Mouse (Mus musculus): ENCODE results near the gene Srgap2. TPM values are rescaled to one million over a fixed set of nuclear protein-coding genes. Genes with fewer than 3 reads are reported as not detected.

Srgap2 gene
- polyA plus RNA-seq, 1 experiment from 2014 or later, result 24.8 TPM

GRCm38 (mm10) chr1:131553428-131553827 lies 26.3 kb upstream of the Srgap2 start:
- no peak overlapping the region for H3K9ac ChIP-seq (ENCODE audit: low read length)
- no peak overlapping the region for H3K4me2 ChIP-seq (ENCODE audit: low read depth, low read length, severe bottlenecking)
- no peaks in the 10 kb centered on the region for H3K27me3 ChIP-seq (ENCODE audit: control insufficient read depth, insufficient read depth, low read length)
- H3K9me3 ChIP-seq (ENCODE audit: control insufficient read depth, low read length), result no peaks in the 10 kb centered on the region
- DNase-seq (ENCODE audit: low spot score) (no peak), ATAC-seq (replicated peaks; ENCODE audit: low FRiP score) (no peak)
- no peaks in the 10 kb centered on the region for H3K36me3 ChIP-seq (ENCODE audit: control insufficient read depth, insufficient read depth, low read length)
- no peaks in the 10 kb centered on the region for H3K4me1 ChIP-seq (replicated peaks; ENCODE audit: control insufficient read depth, insufficient read depth, low read length)
- H3K27ac ChIP-seq (ENCODE audit: low read depth, low read length), result no peak overlapping the region
- no peak overlapping the region for H3K4me3 ChIP-seq (ENCODE audit: low read depth, low read length)

GRCm38 (mm10) chr1:131551956-131552355 lies 24.8 kb upstream of the Srgap2 start:
- DNase-seq (ENCODE audit: low spot score), result no peak
- no peak for ATAC-seq (replicated peaks; ENCODE audit: low FRiP score)
- no peak overlapping the region for H3K27ac ChIP-seq (ENCODE audit: low read depth, low read length)

GRCm38 (mm10) chr1:131548494-131549365 lies 21.6 kb upstream of the Srgap2 start:
- Histone ChIP-seq H3K27me3 (ENCODE audit: control insufficient read depth, insufficient read depth, low read length) (no peaks in the 10 kb centered on the region), H3K4me2 (ENCODE audit: low read depth, low read length, severe bottlenecking) (no peak overlapping the region), H3K27ac (ENCODE audit: low read depth, low read length) (no peak overlapping the region), H3K9ac (ENCODE audit: low read length) (no peak overlapping the region), H3K36me3 (ENCODE audit: control insufficient read depth, insufficient read depth, low read length) (no peaks in the 10 kb centered on the region), H3K4me3 (ENCODE audit: low read depth, low read length) (no peak overlapping the region), H3K9me3 (ENCODE audit: control insufficient read depth, low read length) (no peaks in the 10 kb centered on the region), H3K4me1 (replicated peaks; ENCODE audit: control insufficient read depth, insufficient read depth, low read length) (no peaks in the 10 kb centered on the region)
- DNase-seq (ENCODE audit: low spot score) (no peak), ATAC-seq (replicated peaks; ENCODE audit: low FRiP score) (no peak)
- WGBS, result 57% methylated on average over 8 of the region's 8 CpGs

More at GRCm38 (mm10) chr1:131551956-131552355, 24.8 kb upstream of the Srgap2 start:
- Histone ChIP-seq H3K4me3 (ENCODE audit: low read depth, low read length) (no peak overlapping the region), H3K4me2 (ENCODE audit: low read depth, low read length, severe bottlenecking) (no peak overlapping the region), H3K27me3 (ENCODE audit: control insufficient read depth, insufficient read depth, low read length) (no peaks in the 10 kb centered on the region), H3K9me3 (ENCODE audit: control insufficient read depth, low read length) (no peaks in the 10 kb centered on the region), H3K9ac (ENCODE audit: low read length) (no peak overlapping the region), H3K4me1 (replicated peaks; ENCODE audit: control insufficient read depth, insufficient read depth, low read length) (no peaks in the 10 kb centered on the region), H3K36me3 (ENCODE audit: control insufficient read depth, insufficient read depth, low read length) (no peaks in the 10 kb centered on the region)
- WGBS, result 89% methylated on average over 2 of the region's 2 CpGs

GRCm38 (mm10) chr1:131546798-131547690 lies 19.9 kb upstream of the Srgap2 start:
- Histone ChIP-seq H3K36me3 (ENCODE audit: control insufficient read depth, insufficient read depth, low read length) (no peaks in the 10 kb centered on the region), H3K4me1 (replicated peaks; ENCODE audit: control insufficient read depth, insufficient read depth, low read length) (no peaks in the 10 kb centered on the region), H3K27me3 (ENCODE audit: control insufficient read depth, insufficient read depth, low read length) (no peaks in the 10 kb centered on the region), H3K4me2 (ENCODE audit: low read depth, low read length, severe bottlenecking) (no peak overlapping the region), H3K27ac (ENCODE audit: low read depth, low read length) (no peak overlapping the region), H3K9ac (ENCODE audit: low read length) (no peak overlapping the region), H3K9me3 (ENCODE audit: control insufficient read depth, low read length) (no peaks in the 10 kb centered on the region), H3K4me3 (ENCODE audit: low read depth, low read length) (no peak overlapping the region)
- ATAC-seq (replicated peaks; ENCODE audit: low FRiP score) (no peak), DNase-seq (ENCODE audit: low spot score) (no peak)
- WGBS, result 78% methylated on average over 13 of the region's 13 CpGs

- Histone ChIP-seq H3K9me3 (ENCODE audit: control insufficient read depth, low read length) (no peaks in the 10 kb centered on the region), H3K27me3 (ENCODE audit: control insufficient read depth, insufficient read depth, low read length) (no peaks in the 10 kb centered on the region), H3K4me3 (ENCODE audit: low read depth, low read length) (no peak overlapping the region), H3K4me1 (replicated peaks; ENCODE audit: control insufficient read depth, insufficient read depth, low read length) (no peaks in the 10 kb centered on the region), H3K9ac (ENCODE audit: low read length) (no peak overlapping the region), H3K36me3 (ENCODE audit: control insufficient read depth, insufficient read depth, low read length) (no peaks in the 10 kb centered on the region), H3K4me2 (ENCODE audit: low read depth, low read length, severe bottlenecking) (no peak overlapping the region), H3K27ac (ENCODE audit: low read depth, low read length) (no peak overlapping the region)
- 91% methylated on average over 7 of the region's 7 CpGs for WGBS
- ATAC-seq (replicated peaks; ENCODE audit: low FRiP score), result no peak
- no peak for DNase-seq (ENCODE audit: low spot score)
These were observed 16.9 kb upstream of the Srgap2 start for GRCm38 (mm10) chr1:131543886-131544565.

- Histone ChIP-seq H3K4me1 (replicated peaks; ENCODE audit: control insufficient read depth, insufficient read depth, low read length) (no peaks in the 10 kb centered on the region), H3K4me3 (ENCODE audit: low read depth, low read length) (no peak overlapping the region), H3K9me3 (ENCODE audit: control insufficient read depth, low read length) (no peaks in the 10 kb centered on the region), H3K9ac (ENCODE audit: low read length) (no peak overlapping the region), H3K4me2 (ENCODE audit: low read depth, low read length, severe bottlenecking) (no peak overlapping the region), H3K27ac (ENCODE audit: low read depth, low read length) (no peak overlapping the region), H3K36me3 (ENCODE audit: control insufficient read depth, insufficient read depth, low read length) (no peaks in the 10 kb centered on the region), H3K27me3 (ENCODE audit: control insufficient read depth, insufficient read depth, low read length) (no peaks in the 10 kb centered on the region)
- ATAC-seq (replicated peaks; ENCODE audit: low FRiP score), result no peak
- WGBS, result 83% methylated on average over 5 of the region's 5 CpGs
- DNase-seq (ENCODE audit: low spot score), result no peak
These were observed 14.8 kb upstream of the Srgap2 start for GRCm38 (mm10) chr1:131541903-131542302.

- H3K4me1 ChIP-seq (replicated peaks; ENCODE audit: control insufficient read depth, insufficient read depth, low read length), result no peaks in the 10 kb centered on the region
- H3K9me3 ChIP-seq (ENCODE audit: control insufficient read depth, low read length), result no peaks in the 10 kb centered on the region
- H3K27me3 ChIP-seq (ENCODE audit: control insufficient read depth, insufficient read depth, low read length), result no peaks in the 10 kb centered on the region
- 61% methylated on average over 3 of the region's 3 CpGs for WGBS
- ATAC-seq (replicated peaks; ENCODE audit: low FRiP score), result no peak
- H3K4me2 ChIP-seq (ENCODE audit: low read depth, low read length, severe bottlenecking), result no peak overlapping the region
- DNase-seq (ENCODE audit: low spot score), result no peak
- H3K36me3 ChIP-seq (ENCODE audit: control insufficient read depth, insufficient read depth, low read length), result no peaks in the 10 kb centered on the region
- no peak overlapping the region for H3K9ac ChIP-seq (ENCODE audit: low read length)
- no peak overlapping the region for H3K27ac ChIP-seq (ENCODE audit: low read depth, low read length)
- H3K4me3 ChIP-seq (ENCODE audit: low read depth, low read length), result no peak overlapping the region
These were observed 14.3 kb upstream of the Srgap2 start for GRCm38 (mm10) chr1:131541431-131541830.

- Histone ChIP-seq H3K4me1 (replicated peaks; ENCODE audit: control insufficient read depth, insufficient read depth, low read length) (no peaks in the 10 kb centered on the region), H3K4me3 (ENCODE audit: low read depth, low read length) (no peak overlapping the region), H3K27me3 (ENCODE audit: control insufficient read depth, insufficient read depth, low read length) (no peaks in the 10 kb centered on the region), H3K36me3 (ENCODE audit: control insufficient read depth, insufficient read depth, low read length) (no peaks in the 10 kb centered on the region), H3K4me2 (ENCODE audit: low read depth, low read length, severe bottlenecking) (no peak overlapping the region), H3K27ac (ENCODE audit: low read depth, low read length) (no peak overlapping the region), H3K9me3 (ENCODE audit: control insufficient read depth, low read length) (no peaks in the 10 kb centered on the region), H3K9ac (ENCODE audit: low read length) (no peak overlapping the region)
- ATAC-seq (replicated peaks; ENCODE audit: low FRiP score) (no peak), DNase-seq (ENCODE audit: low spot score) (no peak)
- WGBS, result 53% methylated on average over 5 of the region's 5 CpGs
These were observed 13.6 kb upstream of the Srgap2 start for GRCm38 (mm10) chr1:131540795-131541194.
